ENCODE assay signal across 23 mouse cellular contexts in genomic region chr15:81225016-81225415, GRCm38 (mm10). TPM values are rescaled to one million over a fixed set of nuclear protein-coding genes. Genes with fewer than 3 reads are reported as not detected.
DNase-seq lines count a peak whose midpoint lies in the region; ATAC-seq and TF ChIP-seq lines count a peak whose summit lies in the region.
"Had no signal": no experiment of that assay in that cellular context is flagged by ENCODE, and none has a peak within 500 bp of the region (broad histone marks: within the 10 kb centered on the region; RNA-seq: fewer than 3 reads in every experiment).

No protein-coding gene starts in this region.

- H3K27ac ChIP-seq in gastrocnemius, adult 2 months = peak overlapping the region; percentile 69
- no peak overlapping the region for H3K27ac ChIP-seq in heart, embryonic 11.5 days (ENCODE audit: low read depth, low read length)
- H3K27ac ChIP-seq in midbrain, embryonic 11.5 days (ENCODE audit: low read depth, low read length) = no peak overlapping the region
- H3K27ac ChIP-seq in midbrain, embryonic 13.5 days = no peak overlapping the region

- no peak for ATAC-seq in heart, embryonic 11.5 days (replicated peaks; ENCODE audit: insufficient number of reproducible peaks, low FRiP score, low TSS enrichment)
- ATAC-seq in midbrain, embryonic 11.5 days (ENCODE audit: low FRiP score) = no peak
- no peak for ATAC-seq in midbrain, embryonic 13.5 days
- ATAC-seq: activated CD4-positive, CD25-positive, alpha-beta regulatory T cell, adult 4 months; CD4-positive, CD25-positive, alpha-beta regulatory T cell, adult 4 months; Patski had no signal

- no peak for DNase-seq in gastrocnemius, adult 2 months
- DNase-seq in gastrocnemius, postnatal 4 days (ENCODE audit: low spot score in 2 of 2) = no peak
- peak; percentile 60 for DNase-seq in heart, adult 11 months
- peak; percentile 61 for DNase-seq in midbrain, embryonic 11.5 days (ENCODE audit: low spot score, missing footprints)
- DNase-seq in left cerebral cortex, adult 8-10 months (ENCODE audit: low spot score in 2 of 2) = no peak
- DNase-seq: adrenal gland, adult 2 months; adrenal gland, adult 8-10 months; adrenal gland, postnatal 10 days; adrenal gland, postnatal 14 days; adrenal gland, postnatal 25 days; adrenal gland, postnatal 36 days; B cell, adult 2 months; cerebellum, adult 11 months; cerebellum, adult 11-12 months had no signal

- H3K9me3 ChIP-seq in heart, embryonic 11.5 days (replicated peaks; ENCODE audit: control insufficient read depth, low read length) = no peaks in the 10 kb centered on the region
- no peaks in the 10 kb centered on the region for H3K9me3 ChIP-seq in midbrain, embryonic 11.5 days (ENCODE audit: control insufficient read depth, low read length)
- no peaks in the 10 kb centered on the region for H3K9me3 ChIP-seq in midbrain, embryonic 13.5 days
- H3K9me3 ChIP-seq: G1E had no signal

- no peak overlapping the region for H3K4me2 ChIP-seq in heart, embryonic 11.5 days
- H3K4me2 ChIP-seq in midbrain, embryonic 11.5 days = no peak overlapping the region
- H3K4me2 ChIP-seq in midbrain, embryonic 13.5 days (replicated peaks) = no peak overlapping the region
- H3K4me2 ChIP-seq in myocyte (ENCODE audit: low read depth) = peak overlapping the region; percentile 25

- no peak overlapping the region for H3K9ac ChIP-seq in heart, embryonic 11.5 days (ENCODE audit: low read depth, low read length)
- H3K9ac ChIP-seq in midbrain, embryonic 11.5 days (ENCODE audit: low read length) = no peak overlapping the region
- no peak overlapping the region for H3K9ac ChIP-seq in midbrain, embryonic 13.5 days (replicated peaks)

- no peak overlapping the region for H3K4me3 ChIP-seq in gastrocnemius, adult 2 months
- H3K4me3 ChIP-seq in heart, embryonic 11.5 days (ENCODE audit: low read depth, low read length) = no peak overlapping the region
- H3K4me3 ChIP-seq in midbrain, embryonic 11.5 days (ENCODE audit: low read depth, low read length) = no peak overlapping the region
- no peak overlapping the region for H3K4me3 ChIP-seq in midbrain, embryonic 13.5 days (replicated peaks)
- H3K4me3 ChIP-seq in myocyte = no peak overlapping the region

- no peaks in the 10 kb centered on the region for H3K4me1 ChIP-seq in heart, embryonic 11.5 days (ENCODE audit: control insufficient read depth, insufficient read depth, low read length)
- peaks cover under 1% of the 10 kb centered on the region; the same call in 1 of the 2 replicates for H3K4me1 ChIP-seq in midbrain, embryonic 11.5 days (ENCODE audit: control insufficient read depth, insufficient read depth, low read length)
- peaks cover 4% of the 10 kb centered on the region; the same call in 1 of the 2 replicates for H3K4me1 ChIP-seq in midbrain, embryonic 13.5 days (replicated peaks)

- no peak overlapping the region for H3ac ChIP-seq in myocyte (ENCODE audit: control insufficient read depth, insufficient read length)

- TF ChIP-seq POLR2A in myocyte (IDR thresholded peaks at IDR 0.05; ENCODE audit: insufficient read length, low read depth) = no peak

- no peaks in the 10 kb centered on the region for H3K79me2 ChIP-seq in myocyte (ENCODE audit: control insufficient read depth, insufficient read depth)

- H3K36me3 ChIP-seq in heart, embryonic 11.5 days (ENCODE audit: control insufficient read depth, insufficient read depth, low read length) = no peaks in the 10 kb centered on the region
- H3K36me3 ChIP-seq in midbrain, embryonic 11.5 days (ENCODE audit: control insufficient read depth, insufficient read depth, low read length) = no peaks in the 10 kb centered on the region
- no peaks in the 10 kb centered on the region for H3K36me3 ChIP-seq in midbrain, embryonic 13.5 days
- no peaks in the 10 kb centered on the region for H3K36me3 ChIP-seq in myocyte (ENCODE audit: control insufficient read depth, insufficient read depth)
- H3K36me3 ChIP-seq: G1E had no signal

- intact Hi-C loops in gastrocnemius, adult 2 months (cut with DNase I) = no loop called here

- no peaks in the 10 kb centered on the region for H3K27me3 ChIP-seq in heart, embryonic 11.5 days (ENCODE audit: control insufficient read depth, insufficient read depth, low read length)
- H3K27me3 ChIP-seq in midbrain, embryonic 11.5 days (ENCODE audit: control insufficient read depth, insufficient read depth, low read length) = no peaks in the 10 kb centered on the region
- no peaks in the 10 kb centered on the region for H3K27me3 ChIP-seq in midbrain, embryonic 13.5 days
- no peaks in the 10 kb centered on the region for H3K27me3 ChIP-seq in myocyte (ENCODE audit: control insufficient read depth, insufficient read depth, insufficient read length)
- H3K27me3 ChIP-seq: Patski had no signal

- TF ChIP-seq CTCF in gastrocnemius, adult 2 months (IDR thresholded peaks at IDR 0.05) = no peak

- WGBS in heart, embryonic 11.5 days (ENCODE audit: insufficient replicate concordance) = 87% methylated on average over 10 of the region's 10 CpGs
- 92% methylated on average over 10 of the region's 10 CpGs for WGBS in midbrain, embryonic 11.5 days
- 92% methylated on average over 10 of the region's 10 CpGs for WGBS in midbrain, embryonic 13.5 days

TF ChIP-seq in myocyte, 11 proteins besides CTCF, POLR2A, EP300 and RAD21:
- TF ChIP-seq REST (IDR thresholded peaks at IDR 0.05; ENCODE audit: insufficient read depth, insufficient read length) (no peak), MAX (IDR thresholded peaks at IDR 0.05; ENCODE audit: low read depth) (no peak), SRF (IDR thresholded peaks at IDR 0.05; ENCODE audit: control insufficient read depth, insufficient read length, low read depth) (no peak), E2F4 (IDR thresholded peaks at IDR 0.05; ENCODE audit: insufficient read depth) (no peak), POLR2AphosphoS2 (IDR thresholded peaks at IDR 0.05; ENCODE audit: insufficient read length, low read depth) (no peak), CEBPB (IDR thresholded peaks at IDR 0.05; ENCODE audit: insufficient read depth, poor library complexity, severe bottlenecking) (no peak), TCF12 (IDR thresholded peaks at IDR 0.05; ENCODE audit: insufficient read depth, poor library complexity, severe bottlenecking) (no peak), USF1 (IDR thresholded peaks at IDR 0.05; ENCODE audit: low read depth) (no peak)

RNA-seq across cellular contexts. Expression of gene Mchr1, which starts 10.3 kb away (rescaled TPM):
- 1 to 10 TPM; 3.2 to 5.5 TPM for total RNA-seq in gastrocnemius, adult 2 months (2021)
- 1 to 10 TPM; 2.7 to 3.9 TPM for total RNA-seq in gastrocnemius, postnatal 4 days (2021)
- 0.15 TPM in 1 of 2 replicates, not detected in the other for polyA plus RNA-seq in heart, embryonic 11.5 days (2014; fragmentation: Nextera tagmentation; extraction: Ambion mirVana)
- polyA plus RNA-seq in midbrain, embryonic 11.5 days (2014; fragmentation: Nextera tagmentation; extraction: Ambion mirVana) = 0.44 and 0.74 TPM in 2 replicates
- 2.1 and 2.5 TPM in 2 replicates for polyA plus RNA-seq in midbrain, embryonic 13.5 days (2015; fragmentation: Nextera tagmentation; extraction: Ambion mirVana)
- polyA plus RNA-seq in myocyte (2012; fragmentation: generic; extraction: Trizol) = 0.44 TPM
- total RNA-seq in left cerebral cortex, adult 8-10 months (2022) = 10 to 100 TPM; 23.9 to 29.4 (median 27.6) TPM
- total RNA-seq: CH12.LX, MEL had no signal
- polyA plus RNA-seq: CD4-positive, CD25-positive, alpha-beta regulatory T cell, adult 4 months; G1E had no signal

RNA-seq across cellular contexts. Expression of gene Mrtfa, which starts 34.5 kb away (rescaled TPM):
- 10 to 100 TPM; 18.8 to 28.1 TPM for total RNA-seq in gastrocnemius, adult 2 months (2021)
- total RNA-seq in gastrocnemius, postnatal 4 days (2021) = 10 to 100 TPM; 54.1 to 55.7 TPM
- polyA plus RNA-seq in heart, embryonic 11.5 days (2014; fragmentation: Nextera tagmentation; extraction: Ambion mirVana) = 15.3 and 20.9 TPM in 2 replicates
- polyA plus RNA-seq in midbrain, embryonic 11.5 days (2014; fragmentation: Nextera tagmentation; extraction: Ambion mirVana) = 20.7 and 21.8 TPM in 2 replicates
- 21.6 and 32.0 TPM in 2 replicates for polyA plus RNA-seq in midbrain, embryonic 13.5 days (2015; fragmentation: Nextera tagmentation; extraction: Ambion mirVana)
- polyA plus RNA-seq in myocyte (2012; fragmentation: generic; extraction: Trizol) = 36.0 TPM
- 10 to 100 TPM; 64.2 to 70.5 (median 64.9) TPM for total RNA-seq in left cerebral cortex, adult 8-10 months (2022)

Comparison
In these comparisons a context has a peak if more than half of its experiments do, and no peak if none do; other contexts are left out.
1. DNase-seq: peak in heart, adult 11 months (single experiment) and midbrain, embryonic 11.5 days (single experiment); none in gastrocnemius, adult 2 months (single experiment), gastrocnemius, postnatal 4 days (0 of 2) and left cerebral cortex, adult 8-10 months (0 of 2).